Mouse (Mus musculus) CH12.LX (cell line): Measurements from ENCODE around the gene Myo9b. TPM values are rescaled to one million over a fixed set of nuclear protein-coding genes. Genes with fewer than 3 reads are reported as not detected.

Experiments
- DNase-seq: peaks from one replicate; pipeline ENCODE4 v3.0.0-alpha.2; 2013; ENCODE audit errors: extremely low read depth
- H3K27ac ChIP-seq: 2 replicates; pipeline ENCODE4 v1.5.1; 2012; ENCODE audit warnings: low read depth, mild to moderate bottlenecking, control low read depth, moderate library complexity; ENCODE audit not compliant: insufficient read depth
- H3K27me3 ChIP-seq: replicated peaks from 2 replicates; pipeline ENCODE3; 2012; ENCODE audit warnings: inconsistent platforms
- H3K36me3 ChIP-seq, 2 experiments: replicated peaks in 1 of 2; 2 replicates each; pipeline versions ENCODE3 to v1.6.1; 2012; ENCODE audit warnings: inconsistent platforms in 1 of 2, low read length in 1 of 2, mild to moderate bottlenecking in 1 of 2, mixed read lengths in 1 of 2, moderate library complexity in 1 of 2; ENCODE audit not compliant: control insufficient read depth in 1 of 2, insufficient read depth in 1 of 2
- H3K4me1 ChIP-seq, 2 experiments: 2 replicates each; pipeline ENCODE4 v1.6.1; 2012; ENCODE audit warnings: inconsistent platforms in 1 of 2, moderate library complexity in 1 of 2; ENCODE audit not compliant: insufficient read depth in 2 of 2, control insufficient read depth in 1 of 2
- H3K4me2 ChIP-seq: 2 replicates; pipeline ENCODE4 v1.6.1; 2012; ENCODE audit warnings: low read depth, mild to moderate bottlenecking, control low read depth; ENCODE audit not compliant: poor library complexity, insufficient read depth, severe bottlenecking
- H3K4me3 ChIP-seq, 3 experiments: fragments of 150-350 bp in 1 of 3; sonication (generic) in 1 of 3; replicated peaks in 1 of 3; 2 replicates each; pipeline versions ENCODE3 to v1.5.1; 2011 to 2012; ENCODE audit warnings: low read depth in 2 of 3, low read length in 2 of 3, mild to moderate bottlenecking in 2 of 3, moderate library complexity in 2 of 3, control low read depth in 1 of 3, improper control_type of control experiment in 1 of 3, inconsistent platforms in 1 of 3, mixed read lengths in 1 of 3; ENCODE audit not compliant: poor library complexity in 1 of 3
- H3K79me2 ChIP-seq: replicated peaks from 2 replicates; pipeline ENCODE4 v1.6.1; 2012; ENCODE audit warnings: mild to moderate bottlenecking, moderate library complexity; ENCODE audit not compliant: control insufficient read depth, poor library complexity, insufficient read depth, severe bottlenecking; ENCODE audit errors: extremely low read depth
- H3K9ac ChIP-seq: 2 replicates; pipeline ENCODE4 v1.6.1; 2012; ENCODE audit warnings: low read depth, mild to moderate bottlenecking, control low read depth, moderate library complexity; ENCODE audit not compliant: insufficient read depth
- H3K9me3 ChIP-seq: replicated peaks from 2 replicates; pipeline ENCODE3; 2012; ENCODE audit warnings: low read length, inconsistent platforms, mixed read lengths
- BHLHE40 ChIP-seq: IDR thresholded peaks from 2 replicates; pipeline ENCODE4 v1.6.1; 2011; ENCODE audit warnings: mild to moderate bottlenecking, low read depth, low read length, improper control_type of control experiment
- CHD1 ChIP-seq: IDR thresholded peaks from 2 replicates; pipeline ENCODE4 v1.6.1; 2012; ENCODE audit warnings: low read depth, low read length, improper control_type of control experiment, inconsistent platforms
- CTCF ChIP-seq, 2 experiments: IDR thresholded peaks in 1 of 2; conservative IDR thresholded peaks in 1 of 2; 2 replicates each; pipeline ENCODE4 v1.5.1; 2011 to 2012; ENCODE audit warnings: low read depth in 2 of 2, low read length in 2 of 2, improper control_type of control experiment in 1 of 2, inconsistent platforms in 1 of 2, mild to moderate bottlenecking in 1 of 2, moderate library complexity in 1 of 2
- E2F4 ChIP-seq: IDR thresholded peaks from 2 replicates; pipeline ENCODE4 v1.6.1; 2011; ENCODE audit warnings: low read depth, low read length, improper control_type of control experiment; ENCODE audit not compliant: insufficient replicate concordance
- ELF1 ChIP-seq: IDR thresholded peaks from 2 replicates; pipeline ENCODE4 v1.6.1; 2014; ENCODE audit warnings: low read depth, mild to moderate bottlenecking, inconsistent platforms, low read length, improper control_type of control experiment
- EP300 ChIP-seq: IDR thresholded peaks from 2 replicates; pipeline ENCODE4 v1.6.1; 2011; ENCODE audit warnings: low read length, improper control_type of control experiment
- ETS1 ChIP-seq: conservative IDR thresholded peaks from 2 replicates; pipeline ENCODE4 v1.6.1; 2012; ENCODE audit warnings: low read depth, mild to moderate bottlenecking, inconsistent platforms, low read length, improper control_type of control experiment, moderate library complexity
- GABPA ChIP-seq: IDR thresholded peaks from 2 replicates; pipeline ENCODE4 v1.6.1; 2012; ENCODE audit warnings: low read depth, low read length, improper control_type of control experiment, inconsistent platforms; ENCODE audit not compliant: insufficient replicate concordance
- IRF4 ChIP-seq: IDR thresholded peaks from 2 replicates; pipeline ENCODE4 v1.6.1; 2014; ENCODE audit warnings: low read depth, mild to moderate bottlenecking, inconsistent platforms, low read length, improper control_type of control experiment
- JUND ChIP-seq: conservative IDR thresholded peaks from 2 replicates; pipeline ENCODE4 v1.6.1; 2011; ENCODE audit warnings: low read depth, low read length, improper control_type of control experiment
- KAT2A ChIP-seq: IDR thresholded peaks from 2 replicates; pipeline ENCODE4 v1.6.1; 2012; ENCODE audit warnings: low read length, improper control_type of control experiment, inconsistent platforms; ENCODE audit not compliant: insufficient replicate concordance
- MAX ChIP-seq: IDR thresholded peaks from 2 replicates; pipeline ENCODE4 v1.6.1; 2011; ENCODE audit warnings: low read length, improper control_type of control experiment
- MYC ChIP-seq: IDR thresholded peaks from 2 replicates; pipeline ENCODE4 v1.6.1; 2011; ENCODE audit warnings: low read depth, mild to moderate bottlenecking, improper control_type of control experiment, low read length
- NRF1 ChIP-seq: IDR thresholded peaks from 2 replicates; pipeline ENCODE4 v1.6.1; 2014; ENCODE audit warnings: low read depth, mild to moderate bottlenecking, inconsistent platforms, low read length, improper control_type of control experiment, moderate library complexity
- POLR2AphosphoS2 ChIP-seq: IDR thresholded peaks from 2 replicates; pipeline ENCODE4 v1.6.1; 2011; ENCODE audit warnings: low read depth, low read length, improper control_type of control experiment
- RCOR1 ChIP-seq: conservative IDR thresholded peaks from 2 replicates; pipeline ENCODE4 v1.6.1; 2012; ENCODE audit warnings: low read depth, mild to moderate bottlenecking, inconsistent platforms, low read length, improper control_type of control experiment
- TCF12 ChIP-seq: IDR thresholded peaks from 2 replicates; pipeline ENCODE4 v1.6.1; 2014; ENCODE audit warnings: low read depth, mild to moderate bottlenecking, inconsistent platforms, low read length, improper control_type of control experiment
- USF1 ChIP-seq: IDR thresholded peaks from 2 replicates; pipeline ENCODE4 v1.6.1; 2014; ENCODE audit warnings: low read depth, mild to moderate bottlenecking, inconsistent platforms, low read length, improper control_type of control experiment
- ZC3H11A ChIP-seq: IDR thresholded peaks from 2 replicates; pipeline ENCODE4 v1.6.1; 2012; ENCODE audit warnings: low read depth, mild to moderate bottlenecking, inconsistent platforms, low read length, improper control_type of control experiment
- ZMIZ1 ChIP-seq: IDR thresholded peaks from 2 replicates; pipeline ENCODE4 v1.6.1; 2012; ENCODE audit warnings: low read depth, mild to moderate bottlenecking, inconsistent platforms, low read length, improper control_type of control experiment
- dilution Hi-C: fragments of 300-500 bp; cut with MboI; formaldehyde crosslinking; loops from 2 replicates; pipeline ENCODE4 v1.14.3; 2020; ENCODE audit warnings: low sequenced_read_pairs; ENCODE audit not compliant: extremely low pct_unique_long_range_greater_than_20kb, extremely low pct_ligation_motif_present
- in situ Hi-C: fragments of 300-500 bp; cut with MboI; formaldehyde crosslinking; loops from 3 replicates; pipeline ENCODE4 v1.14.3; 2019; ENCODE audit warnings: low sequenced_read_pairs, low pct_ligation_motif_present, low pct_unique_long_range_greater_than_20kb, mixed read lengths
- polyA plus RNA-seq: library from polyadenylated mRNA; unstranded; fragments of >175 nt; gene quantifications from 2 replicates; pipeline ENCODE4 v1.2.1, GENCODE M21; 2012; ENCODE audit warnings: low read depth; ENCODE audit not compliant: insufficient read length
- total RNA-seq, 2 experiments: library from RNA; depleted of rRNA; stranded (reverse); fragments of 300-350 nt in 1 of 2; fragments of >200 nt in 1 of 2; gene quantifications; 2 replicates each; pipeline ENCODE4 v1.2.3; 2012 to 2014

Myo9b gene
- total and polyA plus RNA-seq, 3 experiments = 14.2 to 36.2 (median 29.0) TPM

DNA sequence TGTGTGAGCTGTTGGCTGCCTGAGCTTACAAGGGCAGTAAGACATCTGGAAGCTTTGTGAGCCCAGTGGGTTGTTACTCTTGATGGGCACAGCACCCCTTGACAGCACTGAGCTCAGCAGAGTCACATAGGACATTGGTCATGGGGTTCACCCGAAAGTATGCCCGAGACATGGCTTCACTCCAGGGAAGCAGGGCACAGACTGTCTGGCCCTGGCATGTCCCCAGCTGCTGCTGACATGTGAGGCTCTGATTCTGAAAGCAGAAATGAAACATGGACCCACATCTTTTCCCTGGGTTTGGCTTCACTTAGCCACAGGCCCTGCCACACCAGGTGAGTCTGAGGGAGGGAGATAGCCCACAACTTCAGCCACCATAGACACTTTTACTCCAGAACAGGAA is 24.3 kb downstream of the Myo9b start:
- in situ Hi-C loops (no loop called here), dilution Hi-C loops (no loop called here)
- DNase-seq = peak; percentile 54
- Histone ChIP-seq H3K4me3 (peak overlapping the region in 1 of 3 experiments; percentile 2), H3K4me1 (peaks cover 29 to 68% of the 10 kb centered on the region in 2 experiments), H3K4me2 (no peak overlapping the region), H3K27me3 (no peaks in the 10 kb centered on the region), H3K36me3 (peaks cover 9 to 62% of the 10 kb centered on the region in 2 experiments), H3K9ac (0 out of 2 replicates have a peak overlapping the region, but pooled peaks have one; percentile 6), H3K9me3 (no peaks in the 10 kb centered on the region), H3K79me2 (no peaks in the 10 kb centered on the region), H3K27ac (peak overlapping the region; percentile 92)
- peak; percentile 79 for TF ChIP-seq IRF4
- no peak for TF ChIP-seq ZC3H11A
- TF ChIP-seq MAX = peak; percentile 48; the same call in 1 of the 2 replicates
- TF ChIP-seq ZMIZ1 = 0 out of 2 replicates have a peak, but pooled peaks have one; percentile 14
- TF ChIP-seq EP300 = peak; percentile 65
- peak; percentile 48 for TF ChIP-seq TCF12
- TF ChIP-seq ETS1 = peak; percentile 55
- no peak for TF ChIP-seq RCOR1
- TF ChIP-seq GABPA = no peak
- TF ChIP-seq JUND = no peak
- peak; percentile 13; the same call in 1 of the 2 replicates for TF ChIP-seq CHD1
- TF ChIP-seq BHLHE40 = peak; percentile 68

DNA sequence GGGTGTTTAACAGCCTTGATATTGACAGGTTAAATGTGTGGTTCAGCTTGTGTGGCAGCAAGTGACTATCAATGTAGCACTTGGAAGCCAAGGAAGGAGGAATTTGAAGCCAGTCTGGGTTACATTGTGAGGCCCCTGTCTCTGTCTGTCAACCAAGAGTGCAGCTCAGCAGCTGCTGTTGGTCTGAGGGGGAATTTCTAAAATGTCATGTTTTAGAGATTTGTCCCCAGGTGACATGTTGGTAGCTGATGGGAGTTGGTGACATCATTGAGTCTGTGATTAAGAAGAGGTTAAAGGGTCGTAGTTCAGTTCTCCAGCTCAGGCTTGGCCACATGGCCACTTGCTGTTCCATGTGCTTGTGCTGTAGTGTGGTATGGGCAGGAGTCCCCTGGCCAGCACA is 24.9 kb downstream of the Myo9b start:
- peak overlapping the region; percentile 92 for H3K27ac ChIP-seq
- H3K9ac ChIP-seq = no peak overlapping the region
- TF ChIP-seq POLR2AphosphoS2 (no peak), GABPA (no peak), CTCF (conservative IDR thresholded peaks at IDR 0.05 in 1 of 2, IDR thresholded peaks at IDR 0.05 in 1 of 2; ENCODE audit: low read depth in 2 of 2, low read length in 2 of 2) (no peak), ETS1 (peak; percentile 61), NRF1 (no peak), ZMIZ1 (no peak), E2F4 (no peak), USF1 (no peak), ELF1 (no peak), ZC3H11A (no peak), KAT2A (no peak), MYC (peak; percentile 71)
- no peak overlapping the region for H3K4me2 ChIP-seq
- DNase-seq = peak; percentile 29
- no peaks in the 10 kb centered on the region for H3K79me2 ChIP-seq
- dilution Hi-C loops (no loop called here), in situ Hi-C loops (no loop called here)
- peaks cover 29 to 68% of the 10 kb centered on the region in 2 experiments for H3K4me1 ChIP-seq
- H3K27me3 ChIP-seq = no peaks in the 10 kb centered on the region
- H3K36me3 ChIP-seq = peaks cover 13 to 65% of the 10 kb centered on the region in 2 experiments
- no peak overlapping the region for H3K4me3 ChIP-seq
- H3K9me3 ChIP-seq = peaks cover 7% of the 10 kb centered on the region
